ENCODE assay signal across 25 mouse cellular contexts in genomic region chr2:142712727-142713126, GRCm38 (mm10).
DNase-seq lines count a peak whose midpoint lies in the region; ATAC-seq and TF ChIP-seq lines count a peak whose summit lies in the region.
"Had no signal": no experiment of that assay in that cellular context is flagged by ENCODE, and none has a peak within 500 bp of the region (broad histone marks: within the 10 kb centered on the region; RNA-seq: fewer than 3 reads in every experiment).

No protein-coding gene starts in this region.

- no peaks in the 10 kb centered on the region for H3K9me3 ChIP-seq in midbrain, embryonic 11.5 days (ENCODE audit: control insufficient read depth, low read length)
- no peaks in the 10 kb centered on the region for H3K9me3 ChIP-seq in midbrain, postnatal 0 days (ENCODE audit: low read length)
- H3K9me3 ChIP-seq: forebrain, embryonic 10.5 days; heart, embryonic 12.5 days; heart, embryonic 15.5 days; hindbrain, embryonic 12.5 days; hindbrain, embryonic 15.5 days had no signal

- no peak overlapping the region for H3K9ac ChIP-seq in midbrain, embryonic 11.5 days (ENCODE audit: low read length)
- H3K9ac ChIP-seq in midbrain, postnatal 0 days (replicated peaks; ENCODE audit: low read length, poor library complexity, severe bottlenecking): no peak overlapping the region
- H3K9ac ChIP-seq: forebrain, postnatal 0 days; heart, embryonic 12.5 days; heart, embryonic 15.5 days; hindbrain, embryonic 12.5 days; hindbrain, embryonic 15.5 days had no signal

- H3K4me2 ChIP-seq in midbrain, embryonic 11.5 days: no peak overlapping the region
- H3K4me2 ChIP-seq in midbrain, postnatal 0 days (ENCODE audit: low read depth, low read length, poor library complexity, severe bottlenecking): no peak overlapping the region
- H3K4me2 ChIP-seq: heart, embryonic 12.5 days; heart, embryonic 15.5 days; hindbrain, embryonic 12.5 days; hindbrain, embryonic 15.5 days had no signal

- TF ChIP-seq CTCF in midbrain, postnatal 0 days (IDR thresholded peaks at IDR 0.05): no peak

- no peaks in the 10 kb centered on the region for H3K27me3 ChIP-seq in midbrain, embryonic 11.5 days (ENCODE audit: control insufficient read depth, insufficient read depth, low read length)
- no peaks in the 10 kb centered on the region for H3K27me3 ChIP-seq in midbrain, postnatal 0 days (ENCODE audit: insufficient read depth, low read length)
- H3K27me3 ChIP-seq: heart, embryonic 15.5 days; hindbrain, embryonic 12.5 days; hindbrain, embryonic 15.5 days had no signal

- H3K27ac ChIP-seq in midbrain, embryonic 11.5 days (ENCODE audit: low read depth, low read length): no peak overlapping the region
- H3K27ac ChIP-seq in midbrain, postnatal 0 days (ENCODE audit: low read depth, low read length): no peak overlapping the region
- H3K27ac ChIP-seq: forebrain, embryonic 10.5 days; gastrocnemius, adult 2 months; heart, embryonic 15.5 days; hindbrain, embryonic 12.5 days; hindbrain, embryonic 15.5 days had no signal

- WGBS in midbrain, embryonic 11.5 days: 89% methylated on average over 11 of the region's 11 CpGs
- WGBS in midbrain, postnatal 0 days: 82% methylated on average over 11 of the region's 11 CpGs

- H3K4me1 ChIP-seq in midbrain, embryonic 11.5 days (ENCODE audit: control insufficient read depth, insufficient read depth, low read length): peaks cover 2% of the 10 kb centered on the region; the same call in 1 of the 2 replicates
- no peaks in the 10 kb centered on the region for H3K4me1 ChIP-seq in midbrain, postnatal 0 days (ENCODE audit: insufficient read depth, low read length)
- H3K4me1 ChIP-seq: forebrain, embryonic 10.5 days; hindbrain, embryonic 15.5 days had no signal

- DNase-seq in heart, adult 11 months: peak; percentile 85
- DNase-seq in heart, postnatal 25 days (ENCODE audit: low spot score): no peak
- DNase-seq in midbrain, embryonic 11.5 days (ENCODE audit: low spot score, missing footprints): peak; percentile 80
- DNase-seq in midbrain, postnatal 0 days (ENCODE audit: low spot score): no peak
- no peak for DNase-seq in adrenal gland, postnatal 25 days
- DNase-seq in kidney, postnatal 36 days: no peak
- DNase-seq: adrenal gland, adult 8-10 months; cerebellum, adult 11-12 months; cerebellum, adult 8-10 months; cerebellum, postnatal 10 days; cerebellum, postnatal 36 days; forebrain, postnatal 0 days; gastrocnemius, adult 2 months; gastrocnemius, postnatal 14 days; heart, adult 18-20 months; heart, postnatal 10 days; heart, postnatal 4 days had no signal

- no peak for ATAC-seq in midbrain, embryonic 11.5 days (ENCODE audit: low FRiP score)
- no peak for ATAC-seq in midbrain, postnatal 0 days (ENCODE audit: low FRiP score)
- ATAC-seq in megakaryocyte, adult 5-6 weeks (ENCODE audit: poor library complexity, severe bottlenecking): 0 out of 2 replicates have a peak, but pooled peaks have one; percentile 30
- ATAC-seq: activated CD4-positive, CD25-positive, alpha-beta regulatory T cell, adult 4 months; forebrain, embryonic 14.5 days; forebrain, postnatal 0 days had no signal

- H3K4me3 ChIP-seq in midbrain, embryonic 11.5 days (ENCODE audit: low read depth, low read length): no peak overlapping the region
- H3K4me3 ChIP-seq in midbrain, postnatal 0 days (ENCODE audit: low read depth, low read length): no peak overlapping the region
- H3K4me3 ChIP-seq: forebrain, embryonic 10.5 days; gastrocnemius, adult 2 months; heart, embryonic 12.5 days; heart, embryonic 15.5 days; hindbrain, embryonic 12.5 days; hindbrain, embryonic 15.5 days had no signal

- intact Hi-C loops in heart, postnatal 25 days (cut with DNase I): no loop called here

- no peaks in the 10 kb centered on the region; the same call in 1 of the 2 replicates for H3K36me3 ChIP-seq in midbrain, embryonic 11.5 days (ENCODE audit: control insufficient read depth, insufficient read depth, low read length)
- H3K36me3 ChIP-seq in midbrain, postnatal 0 days (ENCODE audit: insufficient read depth, low read length): peaks cover 8% of the 10 kb centered on the region
- H3K36me3 ChIP-seq: hindbrain, embryonic 15.5 days had no signal

Comparison
In these comparisons a context has a peak if more than half of its experiments do, and no peak if none do; other contexts are left out.
1. DNase-seq: peak in heart, adult 11 months (single experiment) and midbrain, embryonic 11.5 days (single experiment); none in heart, postnatal 25 days (single experiment), midbrain, postnatal 0 days (single experiment), adrenal gland, postnatal 25 days (single experiment) and kidney, postnatal 36 days (0 of 2).